Mouse (Mus musculus): ENCODE results near the gene Phox2b. TPM values are rescaled to one million over a fixed set of nuclear protein-coding genes. Genes with fewer than 3 reads are reported as not detected.

Phox2b gene
- polyA plus RNA-seq (2012; rRNA removed) (0.04 and 0.08 TPM in 2 replicates), polyA plus RNA-seq (2014; fragmentation: Nextera tagmentation; extraction: Ambion mirVana) (not detected in 2 replicates)

GRCm38 (mm10) chr5:67098733-67099323 is at the start of gene Phox2b:
Phox2b (minus strand) TSS chr5:67099301.
- ATAC-seq (ENCODE audit: insufficient read depth) = no peak
- 2% methylated on average over 16 of the region's 16 CpGs for WGBS (ENCODE audit: insufficient replicate concordance)
- Histone ChIP-seq H3K27me3 (ENCODE audit: control insufficient read depth, insufficient read depth, low read length) (peaks cover 97% of the 10 kb centered on the region), H3K9ac (replicated peaks) (no peak within 1 kb of the TSS), H3K9me3 (ENCODE audit: control insufficient read depth, low read length) (no peaks in the 10 kb centered on the region), H3K4me1 (replicated peaks; ENCODE audit: control insufficient read depth in 2 of 2, insufficient read depth in 2 of 2, low read length in 1 of 2) (no peaks in the 10 kb centered on the region), H3K4me2 (ENCODE audit: low read depth) (no peak within 1 kb of the TSS), H3K27ac (no peak within 1 kb of the TSS), H3K36me3 (replicated peaks; ENCODE audit: control insufficient read depth, insufficient read depth, low read depth) (no peaks in the 10 kb centered on the region), H3K4me3 (ENCODE audit: insufficient read depth in 1 of 2, low read depth in 2 of 2, low read length in 2 of 2) (no peak within 1 kb of the TSS)
- TF ChIP-seq CTCF (IDR thresholded peaks at IDR 0.05; ENCODE audit: low read depth) (no peak), EP300 (IDR thresholded peaks at IDR 0.05; ENCODE audit: low read depth) (no peak)
- no peak for DNase-seq (ENCODE audit: low read depth in 3 of 3, low spot score in 3 of 3)

- no peak overlapping the region for H3K4me2 ChIP-seq (ENCODE audit: low read depth)
- no peak for TF ChIP-seq EP300 (IDR thresholded peaks at IDR 0.05; ENCODE audit: low read depth)
- no peak for TF ChIP-seq CTCF (IDR thresholded peaks at IDR 0.05; ENCODE audit: low read depth)
Observed at GRCm38 (mm10) chr5:67142622-67143021, 43.5 kb upstream of the Phox2b start.

GRCm38 (mm10) chr5:67139052-67140015 is 40.2 kb upstream of the Phox2b start:
- no peaks in the 10 kb centered on the region for H3K27me3 ChIP-seq (ENCODE audit: control insufficient read depth, insufficient read depth, low read length)
- 65% methylated on average over 25 of the region's 25 CpGs for WGBS (ENCODE audit: insufficient replicate concordance)
- no peak overlapping the region for H3K27ac ChIP-seq
- no peak for DNase-seq (ENCODE audit: low read depth in 3 of 3, low spot score in 3 of 3)
- H3K4me1 ChIP-seq (replicated peaks; ENCODE audit: control insufficient read depth in 2 of 2, insufficient read depth in 2 of 2, low read length in 1 of 2) = no peaks in the 10 kb centered on the region
- TF ChIP-seq CTCF (IDR thresholded peaks at IDR 0.05; ENCODE audit: low read depth) = no peak
- TF ChIP-seq EP300 (IDR thresholded peaks at IDR 0.05; ENCODE audit: low read depth) = no peak
- no peaks in the 10 kb centered on the region for H3K9me3 ChIP-seq (ENCODE audit: control insufficient read depth, low read length)
- H3K36me3 ChIP-seq (replicated peaks; ENCODE audit: control insufficient read depth, insufficient read depth, low read depth) = no peaks in the 10 kb centered on the region
- no peak overlapping the region for H3K9ac ChIP-seq (replicated peaks)
- H3K4me2 ChIP-seq (ENCODE audit: low read depth) = no peak overlapping the region
- no peak overlapping the region for H3K4me3 ChIP-seq (ENCODE audit: insufficient read depth in 1 of 2, low read depth in 2 of 2, low read length in 2 of 2)
- ATAC-seq (ENCODE audit: insufficient read depth) = no peak

More at GRCm38 (mm10) chr5:67142622-67143021, 43.5 kb upstream of the Phox2b start:
- 38% methylated on average over 4 of the region's 4 CpGs for WGBS (ENCODE audit: insufficient replicate concordance)
- H3K27me3 ChIP-seq (ENCODE audit: control insufficient read depth, insufficient read depth, low read length) = no peaks in the 10 kb centered on the region
- no peaks in the 10 kb centered on the region for H3K9me3 ChIP-seq (ENCODE audit: control insufficient read depth, low read length)
- no peaks in the 10 kb centered on the region for H3K4me1 ChIP-seq (replicated peaks; ENCODE audit: control insufficient read depth in 2 of 2, insufficient read depth in 2 of 2, low read length in 1 of 2)
- DNase-seq (ENCODE audit: low read depth in 3 of 3, low spot score in 3 of 3) (no peak), ATAC-seq (ENCODE audit: insufficient read depth) (no peak)
- H3K4me3 ChIP-seq (ENCODE audit: insufficient read depth in 1 of 2, low read depth in 2 of 2, low read length in 2 of 2) = no peak overlapping the region
- no peak overlapping the region for H3K27ac ChIP-seq
- H3K9ac ChIP-seq (replicated peaks) = no peak overlapping the region
- no peaks in the 10 kb centered on the region for H3K36me3 ChIP-seq (replicated peaks; ENCODE audit: control insufficient read depth, insufficient read depth, low read depth)

- H3K4me3 ChIP-seq (ENCODE audit: insufficient read depth in 1 of 2, low read depth in 2 of 2, low read length in 2 of 2) = no peak overlapping the region
- H3K4me2 ChIP-seq (ENCODE audit: low read depth) = no peak overlapping the region
- H3K4me1 ChIP-seq (replicated peaks; ENCODE audit: control insufficient read depth in 2 of 2, insufficient read depth in 2 of 2, low read length in 1 of 2) = no peaks in the 10 kb centered on the region
- TF ChIP-seq EP300 (IDR thresholded peaks at IDR 0.05; ENCODE audit: low read depth) (no peak), CTCF (IDR thresholded peaks at IDR 0.05; ENCODE audit: low read depth) (no peak)
- H3K36me3 ChIP-seq (replicated peaks; ENCODE audit: control insufficient read depth, insufficient read depth, low read depth) = no peaks in the 10 kb centered on the region
- no peak overlapping the region for H3K9ac ChIP-seq (replicated peaks)
- ATAC-seq (ENCODE audit: insufficient read depth) (no peak), DNase-seq (ENCODE audit: low read depth in 3 of 3, low spot score in 3 of 3) (no peak)
- no peaks in the 10 kb centered on the region for H3K27me3 ChIP-seq (ENCODE audit: control insufficient read depth, insufficient read depth, low read length)
- no peak overlapping the region for H3K27ac ChIP-seq
- no peaks in the 10 kb centered on the region for H3K9me3 ChIP-seq (ENCODE audit: control insufficient read depth, low read length)
- WGBS (ENCODE audit: insufficient replicate concordance) = 50% methylated on average over 8 of the region's 8 CpGs
Observed at GRCm38 (mm10) chr5:67138643-67139042, 39.5 kb upstream of the Phox2b start.

- H3K4me3 ChIP-seq (ENCODE audit: insufficient read depth in 1 of 2, low read depth in 2 of 2, low read length in 2 of 2) = no peak overlapping the region
- H3K27me3 ChIP-seq (ENCODE audit: control insufficient read depth, insufficient read depth, low read length) = no peaks in the 10 kb centered on the region
- TF ChIP-seq EP300 (IDR thresholded peaks at IDR 0.05; ENCODE audit: low read depth) (no peak), CTCF (IDR thresholded peaks at IDR 0.05; ENCODE audit: low read depth) (no peak)
- no peak overlapping the region for H3K9ac ChIP-seq (replicated peaks)
- no peaks in the 10 kb centered on the region for H3K4me1 ChIP-seq (replicated peaks; ENCODE audit: control insufficient read depth in 2 of 2, insufficient read depth in 2 of 2, low read length in 1 of 2)
- no peak overlapping the region for H3K4me2 ChIP-seq (ENCODE audit: low read depth)
- ATAC-seq (ENCODE audit: insufficient read depth) (no peak), DNase-seq (ENCODE audit: low read depth in 3 of 3, low spot score in 3 of 3) (no peak)
- no peak overlapping the region for H3K27ac ChIP-seq
- WGBS (ENCODE audit: insufficient replicate concordance) = 45% methylated on average over 6 of the region's 6 CpGs
- no peaks in the 10 kb centered on the region for H3K9me3 ChIP-seq (ENCODE audit: control insufficient read depth, low read length)
- no peaks in the 10 kb centered on the region for H3K36me3 ChIP-seq (replicated peaks; ENCODE audit: control insufficient read depth, insufficient read depth, low read depth)
Observed at GRCm38 (mm10) chr5:67134698-67135097, 35.6 kb upstream of the Phox2b start.
